Mouse (Mus musculus) cerebellum, adult 2 months (tissue): ENCODE data around the gene Pdpn. TPM values are rescaled to one million over a fixed set of nuclear protein-coding genes. Genes with fewer than 3 reads are reported as not detected.

ENCODE experiments used
- DNase-seq, 2 experiments: peaks; one replicate each; pipeline ENCODE4 v3.0.0; 2021
- H3K27ac ChIP-seq: fragments of 200-500 bp; 2 replicates; pipeline ENCODE4 v1.5.1; 2012; ENCODE audit warnings: low read length, control low read depth, inconsistent platforms; ENCODE audit not compliant: insufficient read depth
- H3K27me3 ChIP-seq: fragments of 200-500 bp; 2 replicates; pipeline ENCODE4 v1.6.1; 2012; ENCODE audit warnings: inconsistent platforms, mild to moderate bottlenecking, low read length, moderate library complexity; ENCODE audit not compliant: control insufficient read depth, insufficient read depth
- H3K4me1 ChIP-seq: fragments of 200-500 bp; 2 replicates; pipeline ENCODE4 v1.6.1; 2011; ENCODE audit warnings: low read length; ENCODE audit not compliant: control insufficient read depth, insufficient read depth
- H3K4me3 ChIP-seq: fragments of 200-500 bp; replicated peaks from 2 replicates; pipeline ENCODE3; 2011; ENCODE audit warnings: mild to moderate bottlenecking, low read depth, low read length, control low read depth; ENCODE audit not compliant: insufficient read depth
- CTCF ChIP-seq: fragments of 200-500 bp; IDR thresholded peaks from 2 replicates; pipeline ENCODE4 v1.5.1; 2011; ENCODE audit warnings: low read depth, mild to moderate bottlenecking, control low read depth, low read length, moderate library complexity, borderline replicate concordance; ENCODE audit not compliant: insufficient read depth
- POLR2A ChIP-seq: fragments of 200-500 bp; IDR thresholded peaks from 2 replicates; pipeline ENCODE4 v1.6.1; 2011; ENCODE audit warnings: low read length, control low read depth, borderline replicate concordance; ENCODE audit not compliant: insufficient read depth
- WGBS: fragments of 180-500 bp; shearing (Covaris S2); methylation state at CpG from one replicate; pipeline ENCODE4 v1.1.7; 2018; 5-methylcytosine and 5-hydroxymethylcytosine counted together
- polyA plus RNA-seq: library from polyadenylated mRNA; depleted of rRNA; stranded (reverse); fragments of >200 nt; gene quantifications from 2 replicates; pipeline ENCODE4 v1.2.3, GENCODE M21; 2012

The Pdpn gene
- polyA plus RNA-seq, 1 experiment, result 7.7 TPM

DNA sequence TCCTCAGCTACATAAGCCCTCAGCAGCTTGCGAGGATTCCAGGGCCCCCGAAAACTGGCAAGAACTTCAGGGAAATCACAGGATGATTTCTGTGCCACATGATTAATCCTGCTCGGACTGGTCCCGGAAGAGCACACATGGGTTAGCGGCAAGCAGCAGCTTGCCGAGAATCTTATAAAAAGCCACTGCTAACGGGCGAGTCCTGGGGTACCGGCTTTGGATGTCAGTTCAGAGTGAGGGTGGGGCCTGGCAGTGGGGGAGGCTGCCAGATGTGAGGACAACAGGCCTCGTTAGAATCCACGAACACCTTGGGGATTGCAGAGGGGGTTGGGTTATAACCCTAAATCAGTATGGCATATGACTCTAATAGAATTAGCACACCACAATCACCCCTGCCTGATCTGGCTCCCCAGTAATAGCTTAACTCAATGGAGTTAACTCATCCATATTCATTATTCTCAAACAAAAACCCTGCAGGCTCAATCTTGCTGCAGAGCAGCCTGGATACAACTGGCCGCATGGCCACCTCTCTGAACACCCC is 2.3 kb downstream of the Pdpn start:
- 21% methylated on average over 12 of the region's 12 CpGs for WGBS
- DNase-seq, result no peak
- Histone ChIP-seq H3K27me3 (no peaks in the 10 kb centered on the region; the same call in 1 of the 2 replicates), H3K4me1 (peaks cover 10% of the 10 kb centered on the region; the same call in 1 of the 2 replicates), H3K27ac (no peak overlapping the region), H3K4me3 (no peak overlapping the region)
- TF ChIP-seq POLR2A, result no peak

DNA sequence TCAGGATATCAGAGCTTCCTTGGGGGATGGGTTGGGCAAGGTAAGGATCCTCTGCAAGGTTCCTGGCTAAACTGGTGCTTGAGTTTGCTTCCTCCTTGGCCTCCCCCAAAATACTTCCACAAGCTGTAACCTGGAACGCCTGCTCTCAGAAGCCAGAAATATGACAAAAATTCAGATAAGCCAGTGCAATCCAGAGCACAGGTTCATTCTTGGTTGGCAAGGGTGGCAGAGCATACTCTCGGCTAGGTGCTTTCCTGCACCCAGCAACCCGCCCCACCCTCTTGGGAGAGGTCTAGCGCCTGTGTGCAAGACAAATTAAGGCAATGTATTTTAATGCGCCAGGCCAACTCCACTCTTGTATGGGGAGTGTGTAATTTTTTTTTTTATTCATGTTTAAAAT is 3.2 kb downstream of the Pdpn start:
- Histone ChIP-seq H3K4me3 (no peak overlapping the region), H3K27me3 (no peaks in the 10 kb centered on the region; the same call in 1 of the 2 replicates), H3K27ac (no peak overlapping the region), H3K4me1 (peaks cover 10% of the 10 kb centered on the region; the same call in 1 of the 2 replicates)
- TF ChIP-seq CTCF (no peak), POLR2A (no peak)
- DNase-seq, result no peak
- WGBS, result 93% methylated on average over 5 of the region's 5 CpGs

DNA sequence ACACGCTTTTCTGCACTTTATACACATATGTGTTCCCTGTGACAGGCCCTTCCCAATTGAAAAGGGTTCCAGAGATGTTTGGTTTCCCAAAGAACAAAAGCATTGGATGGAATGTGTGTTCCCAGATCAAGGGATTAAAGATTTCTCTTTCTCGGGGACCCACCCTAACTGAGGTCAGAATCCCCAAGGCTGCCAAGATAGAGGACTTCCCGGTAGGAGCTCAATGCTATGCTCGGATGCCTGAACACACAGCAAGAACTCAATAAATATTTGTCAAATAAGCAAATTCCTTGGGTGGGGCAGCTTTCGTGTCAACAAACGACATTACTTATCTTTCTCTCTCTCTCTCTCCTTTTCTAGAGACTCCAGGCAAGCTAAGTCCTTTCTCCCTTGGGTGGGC is 5.0 kb downstream of the Pdpn start:
- H3K4me1 ChIP-seq, result peaks cover 10% of the 10 kb centered on the region; the same call in 1 of the 2 replicates
- TF ChIP-seq POLR2A, result no peak
- TF ChIP-seq CTCF, result no peak
- no peaks in the 10 kb centered on the region; the same call in 1 of the 2 replicates for H3K27me3 ChIP-seq
- no peak for DNase-seq
- 63% methylated on average over 6 of the region's 6 CpGs for WGBS
- H3K4me3 ChIP-seq, result no peak overlapping the region
- no peak overlapping the region for H3K27ac ChIP-seq

GRCm38 (mm10) chr4:143288880-143289279 is 10.5 kb downstream of the Pdpn start:
- 72% methylated on average over 7 of the region's 7 CpGs for WGBS
- Histone ChIP-seq H3K27ac (no peak overlapping the region), H3K27me3 (no peaks in the 10 kb centered on the region), H3K4me3 (no peak overlapping the region), H3K4me1 (no peaks in the 10 kb centered on the region)
- TF ChIP-seq CTCF, result no peak
- no peak for TF ChIP-seq POLR2A
- DNase-seq, result no peak

DNA sequence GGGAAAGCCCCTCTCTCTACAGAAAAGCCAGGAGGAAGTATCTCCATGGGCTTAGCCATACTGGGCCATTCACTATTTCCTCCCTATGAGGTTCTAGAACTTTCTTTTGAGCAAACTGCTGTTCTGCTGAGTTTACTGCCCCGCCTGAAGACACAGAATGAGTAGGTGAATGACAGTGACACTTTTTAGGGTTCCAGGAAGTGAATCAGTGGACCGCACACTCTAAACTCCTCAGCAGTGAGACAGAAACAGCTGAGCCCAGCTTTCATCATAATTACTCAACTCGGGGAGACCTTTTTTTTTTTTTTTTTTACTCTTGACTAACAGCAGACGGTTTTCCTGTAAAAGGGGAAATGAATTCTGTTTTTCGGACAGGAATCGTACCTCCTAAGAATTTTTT is 10.9 kb downstream of the Pdpn start:
- no peaks in the 10 kb centered on the region for H3K4me1 ChIP-seq
- 81% methylated on average over 6 of the region's 6 CpGs for WGBS
- no peak for DNase-seq
- no peaks in the 10 kb centered on the region for H3K27me3 ChIP-seq
- no peak overlapping the region for H3K4me3 ChIP-seq
- TF ChIP-seq CTCF (no peak), POLR2A (no peak)
- no peak overlapping the region for H3K27ac ChIP-seq

- no peak for TF ChIP-seq POLR2A
- TF ChIP-seq CTCF, result no peak
- no peaks in the 10 kb centered on the region for H3K27me3 ChIP-seq
- H3K4me3 ChIP-seq, result no peak overlapping the region
- H3K4me1 ChIP-seq, result no peaks in the 10 kb centered on the region
- WGBS, result 79% methylated on average over 4 of the region's 4 CpGs
- no peak for DNase-seq
- H3K27ac ChIP-seq, result no peak overlapping the region
Measured at GRCm38 (mm10) chr4:143287065-143287464, 12.3 kb downstream of the Pdpn start.

DNA sequence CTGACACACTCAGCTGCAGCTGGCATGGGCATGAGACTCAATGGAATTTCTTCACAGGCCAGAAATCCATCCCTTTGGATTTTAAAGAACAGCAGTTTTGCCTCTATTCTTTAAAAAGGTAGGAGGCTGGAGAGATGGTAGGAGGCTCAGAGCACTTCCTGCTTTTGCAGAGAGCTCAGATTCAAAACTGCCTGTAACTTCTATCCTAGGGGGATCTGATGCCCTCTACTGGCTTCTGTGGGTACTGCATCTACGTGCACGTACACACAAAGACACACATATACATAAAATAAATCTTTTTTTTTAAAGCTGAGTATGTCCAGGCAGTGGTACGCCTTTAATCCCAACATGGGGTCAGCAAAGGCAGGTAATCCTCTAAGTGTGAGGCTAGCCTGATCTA is 19.2 kb downstream of the Pdpn start:
- DNase-seq, result no peak
- no peak for TF ChIP-seq CTCF
- no peak for TF ChIP-seq POLR2A
- H3K4me1 ChIP-seq, result peaks cover 4% of the 10 kb centered on the region
- H3K4me3 ChIP-seq, result no peak overlapping the region
- WGBS, result 78% methylated on average over 3 of the region's 3 CpGs
- no peaks in the 10 kb centered on the region; the same call in 1 of the 2 replicates for H3K27me3 ChIP-seq
- H3K27ac ChIP-seq, result no peak overlapping the region

DNA sequence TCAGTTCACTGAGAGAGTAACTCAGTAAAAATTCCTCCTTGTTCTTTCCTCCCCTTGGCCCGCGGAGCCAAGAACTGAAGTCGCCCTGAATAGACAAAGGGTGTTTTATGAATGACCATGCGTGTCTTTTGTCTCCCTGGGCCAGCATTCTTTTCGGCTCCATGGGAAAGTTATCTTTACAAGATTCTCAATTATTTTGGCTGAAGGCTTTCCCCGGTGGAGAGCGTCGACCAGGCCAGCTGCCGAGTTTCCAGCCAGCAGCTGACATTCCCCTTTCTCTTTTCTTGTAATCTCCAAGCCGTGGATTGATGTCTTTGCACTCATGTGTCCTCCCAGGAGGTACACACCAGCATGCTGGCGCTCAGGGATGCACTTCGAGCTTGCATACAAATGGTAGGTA is 19.7 kb downstream of the Pdpn start:
- Histone ChIP-seq H3K4me3 (no peak overlapping the region), H3K4me1 (peaks cover 4% of the 10 kb centered on the region), H3K27me3 (no peaks in the 10 kb centered on the region; the same call in 1 of the 2 replicates), H3K27ac (no peak overlapping the region)
- WGBS, result 15% methylated on average over 12 of the region's 12 CpGs
- no peak for DNase-seq
- TF ChIP-seq POLR2A, result no peak
- TF ChIP-seq CTCF, result no peak
